Mouse (Mus musculus): ENCODE measurements around the gene Psmd4.

GRCm38 (mm10) chr3:95046462-95047057 is 4.1 kb upstream of the Psmd4 start:
- no peak for TF ChIP-seq POLR2A (IDR thresholded peaks at IDR 0.05; ENCODE audit: insufficient read depth, low read length)
- TF ChIP-seq CTCF (IDR thresholded peaks at IDR 0.05; ENCODE audit: low read depth, low read length), result no peak
